Mouse (Mus musculus): ENCODE results near the gene Gm49325. TPM values are rescaled to one million over a fixed set of nuclear protein-coding genes. Genes with fewer than 3 reads are reported as not detected.

The Gm49325 gene
- not detected for polyA plus RNA-seq (2015; fragmentation: Illumina TruSeq; extraction: RNeasy Lipid Tissue Mini Kit (QIAGEN cat#74804); ENCODE audit: insufficient read depth, low read depth, low replicate concordance)

GRCm38 (mm10) chr10:77605908-77606826 lies at the start of gene Gm49325, which contains the start of gene Sumo3:
Gene Gm49325, plus strand, starts transcription at chr10:77606197.
Gene Sumo3, plus strand, starts transcription at chr10:77606097.

GRCm38 (mm10) chr10:77581408-77582284 lies 24.4 kb upstream of the Gm49325 start, which contains the start of gene Pttg1ip:
Gene Pttg1ip, plus strand, starts transcription at chr10:77581720.

GRCm38 (mm10) chr10:77622055-77622988 lies 16.3 kb downstream of the Gm49325 start, which contains the start of gene Ube2g2:
Gene Ube2g2, plus strand, starts transcription at chr10:77622275.

GRCm38 (mm10) chr10:77685895-77686664 lies 80.1 kb downstream of the Gm49325 start, which contains the start of gene Tspear:
Gene Tspear, plus strand, starts transcription at chr10:77686569.

GRCm38 (mm10) chr10:77690356-77690807 lies 84.4 kb downstream of the Gm49325 start, which contains the start of gene Gm19402:
Gene Gm19402, minus strand, starts transcription at chr10:77690757.

Other genes with a start within 250 kb of the Gm49325 start
- gene Adarb1, start 187.9 kb upstream of the Gm49325 start, polyA plus RNA-seq (2015; fragmentation: Illumina TruSeq; extraction: RNeasy Lipid Tissue Mini Kit (QIAGEN cat#74804); ENCODE audit: insufficient read depth, low read depth, low replicate concordance), result 5.1 TPM
- gene Fam207a, start 90.4 kb upstream of the Gm49325 start, polyA plus RNA-seq (2015; fragmentation: Illumina TruSeq; extraction: RNeasy Lipid Tissue Mini Kit (QIAGEN cat#74804); ENCODE audit: insufficient read depth, low read depth, low replicate concordance), result 5.0 TPM
- gene Itgb2, start 75.9 kb upstream of the Gm49325 start, polyA plus RNA-seq (2015; fragmentation: Illumina TruSeq; extraction: RNeasy Lipid Tissue Mini Kit (QIAGEN cat#74804); ENCODE audit: insufficient read depth, low read depth, low replicate concordance), result 2.8 TPM
- 43.2 TPM for gene Pttg1ip, start 24.5 kb upstream of the Gm49325 start, polyA plus RNA-seq (2015; fragmentation: Illumina TruSeq; extraction: RNeasy Lipid Tissue Mini Kit (QIAGEN cat#74804); ENCODE audit: insufficient read depth, low read depth, low replicate concordance)
- gene Sumo3, start 100 bp upstream of the Gm49325 start, polyA plus RNA-seq (2015; fragmentation: Illumina TruSeq; extraction: RNeasy Lipid Tissue Mini Kit (QIAGEN cat#74804); ENCODE audit: insufficient read depth, low read depth, low replicate concordance), result 25.0 TPM
- gene Ube2g2, start 16.1 kb downstream of the Gm49325 start, polyA plus RNA-seq (2015; fragmentation: Illumina TruSeq; extraction: RNeasy Lipid Tissue Mini Kit (QIAGEN cat#74804); ENCODE audit: insufficient read depth, low read depth, low replicate concordance), result 14.4 TPM
- gene Tspear, start 80.4 kb downstream of the Gm49325 start, polyA plus RNA-seq (2015; fragmentation: Illumina TruSeq; extraction: RNeasy Lipid Tissue Mini Kit (QIAGEN cat#74804); ENCODE audit: insufficient read depth, low read depth, low replicate concordance), result not detected
- not detected for gene Gm19402, start 84.6 kb downstream of the Gm49325 start, polyA plus RNA-seq (2015; fragmentation: Illumina TruSeq; extraction: RNeasy Lipid Tissue Mini Kit (QIAGEN cat#74804); ENCODE audit: insufficient read depth, low read depth, low replicate concordance)
- not detected for gene Gm9508, start 91.0 kb downstream of the Gm49325 start, polyA plus RNA-seq (2015; fragmentation: Illumina TruSeq; extraction: RNeasy Lipid Tissue Mini Kit (QIAGEN cat#74804); ENCODE audit: insufficient read depth, low read depth, low replicate concordance)
- not detected for gene Gm10272, start 100.4 kb downstream of the Gm49325 start, polyA plus RNA-seq (2015; fragmentation: Illumina TruSeq; extraction: RNeasy Lipid Tissue Mini Kit (QIAGEN cat#74804); ENCODE audit: insufficient read depth, low read depth, low replicate concordance)
- gene Gm10024, start 105.3 kb downstream of the Gm49325 start, polyA plus RNA-seq (2015; fragmentation: Illumina TruSeq; extraction: RNeasy Lipid Tissue Mini Kit (QIAGEN cat#74804); ENCODE audit: insufficient read depth, low read depth, low replicate concordance), result not detected
- gene Gm10142, start 109.6 kb downstream of the Gm49325 start, polyA plus RNA-seq (2015; fragmentation: Illumina TruSeq; extraction: RNeasy Lipid Tissue Mini Kit (QIAGEN cat#74804); ENCODE audit: insufficient read depth, low read depth, low replicate concordance), result not detected
- gene Krtap12-1, start 114.4 kb downstream of the Gm49325 start, polyA plus RNA-seq (2015; fragmentation: Illumina TruSeq; extraction: RNeasy Lipid Tissue Mini Kit (QIAGEN cat#74804); ENCODE audit: insufficient read depth, low read depth, low replicate concordance), result not detected
- gene Gm10100, start 120.3 kb downstream of the Gm49325 start, polyA plus RNA-seq (2015; fragmentation: Illumina TruSeq; extraction: RNeasy Lipid Tissue Mini Kit (QIAGEN cat#74804); ENCODE audit: insufficient read depth, low read depth, low replicate concordance), result not detected
- not detected for gene Gm18596, start 136.4 kb downstream of the Gm49325 start, polyA plus RNA-seq (2015; fragmentation: Illumina TruSeq; extraction: RNeasy Lipid Tissue Mini Kit (QIAGEN cat#74804); ENCODE audit: insufficient read depth, low read depth, low replicate concordance)
- gene Gm9736, start 145.2 kb downstream of the Gm49325 start, polyA plus RNA-seq (2015; fragmentation: Illumina TruSeq; extraction: RNeasy Lipid Tissue Mini Kit (QIAGEN cat#74804); ENCODE audit: insufficient read depth, low read depth, low replicate concordance), result not detected
- not detected for gene Gm3233, start 153.5 kb downstream of the Gm49325 start, polyA plus RNA-seq (2015; fragmentation: Illumina TruSeq; extraction: RNeasy Lipid Tissue Mini Kit (QIAGEN cat#74804); ENCODE audit: insufficient read depth, low read depth, low replicate concordance)
- not detected for gene Gm3238, start 165.1 kb downstream of the Gm49325 start, polyA plus RNA-seq (2015; fragmentation: Illumina TruSeq; extraction: RNeasy Lipid Tissue Mini Kit (QIAGEN cat#74804); ENCODE audit: insufficient read depth, low read depth, low replicate concordance)
- not detected for gene Gm7138, start 170.7 kb downstream of the Gm49325 start, polyA plus RNA-seq (2015; fragmentation: Illumina TruSeq; extraction: RNeasy Lipid Tissue Mini Kit (QIAGEN cat#74804); ENCODE audit: insufficient read depth, low read depth, low replicate concordance)
- not detected for gene Gm3250, start 176.3 kb downstream of the Gm49325 start, polyA plus RNA-seq (2015; fragmentation: Illumina TruSeq; extraction: RNeasy Lipid Tissue Mini Kit (QIAGEN cat#74804); ENCODE audit: insufficient read depth, low read depth, low replicate concordance)
- not detected for gene Gm7137, start 182.0 kb downstream of the Gm49325 start, polyA plus RNA-seq (2015; fragmentation: Illumina TruSeq; extraction: RNeasy Lipid Tissue Mini Kit (QIAGEN cat#74804); ENCODE audit: insufficient read depth, low read depth, low replicate concordance)
- not detected for gene Gm9639, start 188.9 kb downstream of the Gm49325 start, polyA plus RNA-seq (2015; fragmentation: Illumina TruSeq; extraction: RNeasy Lipid Tissue Mini Kit (QIAGEN cat#74804); ENCODE audit: insufficient read depth, low read depth, low replicate concordance)
- not detected for gene Gm19668, start 192.9 kb downstream of the Gm49325 start, polyA plus RNA-seq (2015; fragmentation: Illumina TruSeq; extraction: RNeasy Lipid Tissue Mini Kit (QIAGEN cat#74804); ENCODE audit: insufficient read depth, low read depth, low replicate concordance)
- not detected for gene Gm9507, start 205.6 kb downstream of the Gm49325 start, polyA plus RNA-seq (2015; fragmentation: Illumina TruSeq; extraction: RNeasy Lipid Tissue Mini Kit (QIAGEN cat#74804); ENCODE audit: insufficient read depth, low read depth, low replicate concordance)
- gene Gm2696, start 208.5 kb downstream of the Gm49325 start, polyA plus RNA-seq (2015; fragmentation: Illumina TruSeq; extraction: RNeasy Lipid Tissue Mini Kit (QIAGEN cat#74804); ENCODE audit: insufficient read depth, low read depth, low replicate concordance), result not detected
- not detected for gene Krtap10-4, start 220.9 kb downstream of the Gm49325 start, polyA plus RNA-seq (2015; fragmentation: Illumina TruSeq; extraction: RNeasy Lipid Tissue Mini Kit (QIAGEN cat#74804); ENCODE audit: insufficient read depth, low read depth, low replicate concordance)
- gene Krtap10-10, start 229.8 kb downstream of the Gm49325 start, polyA plus RNA-seq (2015; fragmentation: Illumina TruSeq; extraction: RNeasy Lipid Tissue Mini Kit (QIAGEN cat#74804); ENCODE audit: insufficient read depth, low read depth, low replicate concordance), result not detected
- not detected for gene Gm36176, start 240.6 kb downstream of the Gm49325 start, polyA plus RNA-seq (2015; fragmentation: Illumina TruSeq; extraction: RNeasy Lipid Tissue Mini Kit (QIAGEN cat#74804); ENCODE audit: insufficient read depth, low read depth, low replicate concordance)
- not detected for gene Gm10318, start 246.7 kb downstream of the Gm49325 start, polyA plus RNA-seq (2015; fragmentation: Illumina TruSeq; extraction: RNeasy Lipid Tissue Mini Kit (QIAGEN cat#74804); ENCODE audit: insufficient read depth, low read depth, low replicate concordance)